Mouse (Mus musculus): Measurements from ENCODE around the gene Cfap61. TPM values are rescaled to one million over a fixed set of nuclear protein-coding genes. Genes with fewer than 3 reads are reported as not detected.

The Cfap61 gene
- total RNA-seq, 2 experiments from 2014 or later = 3.5 to 3.6 TPM

DNA sequence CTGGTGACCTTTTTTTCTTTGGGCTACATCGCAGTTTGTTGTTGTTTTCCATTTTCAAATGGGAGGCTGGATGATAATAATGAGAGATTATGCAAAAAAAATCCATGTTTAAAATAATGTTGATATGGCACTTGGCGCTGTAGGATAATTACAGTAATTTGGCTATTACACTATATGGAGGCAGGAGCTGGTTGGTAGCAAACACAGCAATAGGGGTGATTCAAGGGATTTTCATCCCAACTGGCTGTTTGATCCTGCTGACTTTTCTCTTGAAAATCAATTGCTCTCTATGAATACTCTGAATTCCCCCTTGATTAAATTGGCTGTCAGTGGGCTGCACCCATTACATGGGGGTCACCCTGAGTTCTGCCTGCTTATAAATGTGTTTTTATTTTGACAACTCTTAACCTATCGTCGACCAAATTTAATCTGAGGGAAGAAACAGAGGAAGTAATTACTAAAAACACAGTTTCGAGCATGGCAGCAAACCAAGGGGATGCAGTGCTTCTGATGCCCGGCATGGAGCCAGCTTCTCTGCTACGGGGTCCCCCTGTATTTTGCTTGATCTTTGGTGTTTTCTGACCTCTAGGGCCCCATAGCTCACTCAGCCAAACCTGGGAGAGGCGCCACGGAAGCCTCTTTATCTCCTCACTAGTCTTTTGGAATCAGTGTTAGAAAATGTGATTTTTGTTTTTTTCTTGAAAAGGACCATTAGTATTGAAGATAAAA lies 47.9 kb downstream of the Cfap61 start:
- intact Hi-C loops (cut with DNase I) = no loop called here
- Histone ChIP-seq H3K4me3 (no peak overlapping the region), H3K27ac (no peak overlapping the region)
- TF ChIP-seq CTCF (IDR thresholded peaks at IDR 0.05) = no peak
- DNase-seq (ENCODE audit: extremely low spot score in 1 of 2, low spot score in 2 of 2) = no peak

DNA sequence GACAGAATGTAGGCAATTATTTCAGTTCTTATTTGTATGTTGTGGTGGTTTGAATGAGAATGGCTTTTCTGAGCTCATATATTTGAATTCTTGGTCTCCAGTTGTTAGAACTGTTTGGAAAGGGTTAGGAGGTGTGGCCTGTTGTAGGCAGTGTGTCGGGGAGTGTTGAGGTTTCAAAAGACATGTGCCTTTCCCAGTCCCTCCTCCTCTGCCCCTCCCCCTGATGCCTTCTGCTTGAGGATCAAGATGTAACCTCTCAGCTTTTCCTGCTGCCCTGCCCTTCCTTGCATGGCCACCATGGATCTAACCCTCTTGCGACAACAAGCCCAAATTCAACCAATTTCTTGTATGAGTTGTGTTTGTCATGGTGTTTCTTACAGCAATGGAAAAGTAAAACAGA lies 53.2 kb downstream of the Cfap61 start:
- no peak overlapping the region for H3K27ac ChIP-seq
- DNase-seq (ENCODE audit: extremely low spot score in 1 of 2, low spot score in 2 of 2) = no peak
- no peak overlapping the region for H3K4me3 ChIP-seq
- intact Hi-C loops (cut with DNase I) = no loop called here
- TF ChIP-seq CTCF (IDR thresholded peaks at IDR 0.05) = no peak

DNA sequence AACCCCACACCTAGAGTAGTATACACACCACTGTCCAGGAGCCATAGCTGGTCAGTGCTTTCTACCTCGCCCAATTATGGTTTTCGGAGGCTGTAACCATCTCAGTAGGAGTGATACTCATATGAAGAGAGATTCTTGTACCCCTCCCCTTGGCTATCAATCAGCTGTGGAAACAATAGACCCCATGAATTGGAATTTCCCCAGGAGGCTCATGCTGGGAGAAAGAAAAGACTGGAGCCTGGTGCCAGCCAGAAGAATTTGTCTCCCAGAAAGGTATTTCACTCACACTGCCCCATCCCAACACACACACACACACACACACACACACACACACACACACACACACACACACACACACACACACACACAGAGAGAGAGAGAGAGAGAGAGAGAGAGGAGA lies 55.9 kb downstream of the Cfap61 start:
- no peak for DNase-seq (ENCODE audit: extremely low spot score in 1 of 2, low spot score in 2 of 2)
- no peak overlapping the region for H3K4me3 ChIP-seq
- TF ChIP-seq CTCF (IDR thresholded peaks at IDR 0.05) = no peak
- intact Hi-C loops (cut with DNase I) = no loop called here
- no peak overlapping the region for H3K27ac ChIP-seq

DNA sequence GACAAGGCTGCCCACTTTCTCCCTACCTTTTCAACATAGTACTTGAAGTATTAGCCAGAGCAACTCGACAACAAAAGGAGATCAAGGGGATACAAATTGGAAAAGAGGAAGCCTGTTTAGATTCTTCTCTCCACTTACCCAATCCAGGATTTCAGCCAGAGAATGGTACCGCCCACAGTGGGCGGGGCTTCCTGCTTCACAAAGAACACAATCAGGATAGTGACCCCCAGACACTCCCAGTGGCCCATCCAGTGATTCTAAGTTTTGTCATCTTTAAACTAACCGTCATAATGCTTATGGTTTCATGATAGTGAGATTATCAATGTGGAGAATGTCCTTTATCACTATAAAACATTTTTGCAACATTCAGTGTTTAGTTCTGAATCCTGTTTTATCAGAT lies 61.9 kb downstream of the Cfap61 start:
- intact Hi-C loops (cut with DNase I) = no loop called here
- no peak overlapping the region for H3K27ac ChIP-seq
- no peak for TF ChIP-seq CTCF (IDR thresholded peaks at IDR 0.05)
- no peak overlapping the region for H3K4me3 ChIP-seq
- no peak for DNase-seq (ENCODE audit: extremely low spot score in 1 of 2, low spot score in 2 of 2)

DNA sequence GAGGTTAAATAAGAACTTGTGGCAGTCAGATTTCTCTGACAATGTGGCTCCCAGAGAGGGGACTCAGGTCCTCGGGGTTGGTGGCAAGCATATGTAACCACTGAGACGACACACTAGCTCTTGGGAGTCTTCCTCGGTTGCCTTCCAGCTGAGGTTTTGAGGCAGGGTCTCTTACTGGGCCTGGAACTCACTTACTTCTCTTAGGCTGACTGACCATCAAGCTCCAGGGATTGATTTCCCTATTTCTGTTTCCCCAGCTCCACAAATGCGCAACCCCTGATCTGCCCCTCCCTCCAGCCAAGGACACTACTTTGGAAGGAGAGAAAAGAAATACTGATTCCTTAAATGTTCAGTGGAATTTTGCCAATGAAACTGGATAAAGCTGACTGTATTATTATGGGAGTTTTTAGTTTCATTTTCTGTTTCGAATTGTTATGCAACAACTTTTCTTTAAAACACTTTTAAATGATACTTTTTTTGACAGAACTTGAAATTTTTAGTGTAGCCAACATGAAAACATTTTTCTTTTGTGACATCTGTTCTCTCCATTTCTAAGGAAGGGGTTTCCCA lies 63.5 kb downstream of the Cfap61 start:
- Histone ChIP-seq H3K27ac (no peak overlapping the region), H3K4me3 (no peak overlapping the region)
- intact Hi-C loops (cut with DNase I) = no loop called here
- TF ChIP-seq CTCF (IDR thresholded peaks at IDR 0.05) = no peak
- no peak for DNase-seq (ENCODE audit: extremely low spot score in 1 of 2, low spot score in 2 of 2)

DNA sequence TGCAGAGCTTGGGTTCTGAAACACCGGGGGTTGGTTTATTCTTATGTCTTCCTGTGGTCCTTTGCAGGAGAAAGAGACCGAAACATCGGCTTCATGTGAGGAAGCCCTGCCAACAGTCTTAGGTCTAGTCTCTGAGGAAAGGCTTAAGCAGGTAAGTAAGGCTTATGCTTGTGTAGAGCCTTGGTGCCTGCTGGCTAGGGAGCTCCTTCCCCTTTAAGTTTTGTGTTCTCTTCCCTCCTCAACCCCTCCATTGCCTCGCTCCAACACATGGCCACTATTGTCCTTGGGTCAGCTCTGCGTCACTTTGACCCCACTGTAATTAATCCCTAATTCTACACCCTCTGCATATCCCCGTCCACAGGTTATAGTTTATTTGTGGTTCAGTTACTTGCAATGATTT lies 74.2 kb downstream of the Cfap61 start:
- no peak overlapping the region for H3K27ac ChIP-seq
- DNase-seq (ENCODE audit: extremely low spot score in 1 of 2, low spot score in 2 of 2) = no peak

DNA sequence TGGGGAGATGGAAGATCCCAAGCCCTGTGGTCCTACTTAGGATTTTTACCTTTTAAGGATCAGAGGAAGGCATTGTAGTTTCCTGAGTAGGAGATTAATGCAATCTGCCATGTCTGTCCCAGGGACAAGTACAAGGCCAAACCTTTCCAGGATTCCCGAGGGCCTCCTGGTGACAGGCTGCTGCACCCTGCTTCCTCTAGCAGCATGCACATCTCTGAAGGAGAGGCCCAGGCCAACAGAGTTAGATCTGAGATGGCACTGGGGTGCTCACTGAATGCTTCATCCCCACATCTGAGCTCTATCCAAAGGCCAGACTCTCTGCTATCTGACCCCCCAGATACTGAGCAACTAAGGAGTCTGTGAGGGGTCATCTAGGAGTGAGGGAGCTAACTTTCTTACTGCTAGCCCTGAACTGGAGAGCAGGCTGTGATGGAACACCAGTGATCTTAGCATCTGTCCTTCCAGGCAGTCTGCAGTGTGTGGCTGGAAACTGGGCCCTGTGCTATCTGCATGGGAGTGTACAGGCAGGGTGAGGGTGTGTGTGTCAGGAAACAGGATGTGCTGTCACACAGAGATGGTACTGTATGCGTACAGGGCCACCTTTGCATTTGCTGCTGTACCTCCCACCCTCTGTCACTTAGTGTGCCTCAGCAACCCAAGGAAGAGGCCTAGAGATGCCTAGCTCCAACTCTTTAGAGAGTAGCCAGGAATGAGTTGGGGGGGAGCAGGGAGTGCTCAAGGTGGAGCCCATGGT lies 75.2 kb downstream of the Cfap61 start:
- intact Hi-C loops (cut with DNase I) = no loop called here
- Histone ChIP-seq H3K4me3 (no peak overlapping the region), H3K27ac (no peak overlapping the region)
- no peak for TF ChIP-seq CTCF (IDR thresholded peaks at IDR 0.05)
- no peak for DNase-seq (ENCODE audit: extremely low spot score in 1 of 2, low spot score in 2 of 2)

More for the DNA sequence above, 74.2 kb downstream of the Cfap61 start:
- intact Hi-C loops (cut with DNase I) = no loop called here
- H3K4me3 ChIP-seq = no peak overlapping the region
- no peak for TF ChIP-seq CTCF (IDR thresholded peaks at IDR 0.05)

DNA sequence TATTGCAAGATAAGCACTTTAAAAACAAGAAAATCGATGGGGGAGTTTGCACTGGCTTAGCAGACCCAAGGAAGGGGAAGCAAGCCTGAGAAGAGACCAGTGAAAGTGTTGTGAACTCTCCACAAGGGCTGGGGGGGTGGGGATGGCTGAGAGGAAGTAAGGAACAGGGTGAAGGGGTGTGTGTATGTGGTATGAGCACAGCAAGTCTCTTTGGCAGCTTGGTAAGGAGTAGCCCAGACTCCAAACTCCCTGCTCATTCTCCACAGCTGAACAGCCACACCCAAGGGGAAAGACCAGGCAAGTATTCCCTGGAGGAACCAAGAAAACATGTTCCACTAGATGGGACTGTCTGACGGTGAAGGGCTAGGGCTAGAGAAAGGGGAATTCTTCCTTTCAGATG lies 76.2 kb downstream of the Cfap61 start:
- DNase-seq (ENCODE audit: extremely low spot score in 1 of 2, low spot score in 2 of 2) = no peak
- no peak for TF ChIP-seq CTCF (IDR thresholded peaks at IDR 0.05)
- Histone ChIP-seq H3K27ac (no peak overlapping the region), H3K4me3 (no peak overlapping the region)
- intact Hi-C loops (cut with DNase I) = no loop called here

DNA sequence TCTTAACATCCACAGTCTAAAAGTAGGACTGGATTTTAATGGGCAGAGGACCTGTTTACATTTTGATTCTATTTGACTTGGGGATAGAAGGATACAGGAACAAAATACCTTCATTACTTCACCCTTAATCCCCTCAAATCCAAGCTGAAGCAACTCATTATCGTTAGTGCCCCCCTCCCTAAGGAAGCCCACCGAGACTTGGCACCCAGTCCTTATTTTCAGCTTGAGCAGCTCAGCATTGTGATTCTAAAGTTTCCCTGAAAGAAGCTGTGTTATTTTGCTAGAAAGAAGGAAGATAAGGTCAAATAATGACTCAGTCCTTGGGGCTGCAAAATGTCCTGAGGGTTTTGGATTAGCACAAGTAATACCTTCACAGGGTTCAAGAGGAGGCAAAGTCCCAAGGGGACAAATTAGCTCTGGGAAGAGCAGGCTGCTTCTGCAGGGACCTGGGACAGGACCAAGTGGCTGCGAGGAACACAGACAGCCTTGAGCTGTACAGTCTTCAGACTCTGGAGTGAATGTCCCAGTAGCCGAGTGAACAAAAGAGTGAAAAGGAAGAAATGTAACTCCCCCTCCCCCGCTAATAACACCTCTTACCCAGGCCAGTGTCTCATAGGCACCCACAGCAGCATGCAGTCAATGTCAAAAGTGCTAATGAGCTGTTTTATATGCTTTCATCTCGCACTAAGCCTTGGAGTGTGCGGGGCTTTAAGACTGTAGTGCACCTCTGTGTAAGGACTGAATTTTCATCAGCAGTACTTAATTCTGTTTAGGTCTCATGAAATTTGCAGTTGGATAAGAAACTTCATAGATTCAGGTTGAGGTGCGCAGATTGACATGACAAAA lies 81.0 kb downstream of the Cfap61 start:
- Histone ChIP-seq H3K27ac (no peak overlapping the region), H3K4me3 (no peak overlapping the region)
- DNase-seq (ENCODE audit: extremely low spot score in 1 of 2, low spot score in 2 of 2) = no peak
- intact Hi-C loops (cut with DNase I) = no loop called here
- no peak for TF ChIP-seq CTCF (IDR thresholded peaks at IDR 0.05)

DNA sequence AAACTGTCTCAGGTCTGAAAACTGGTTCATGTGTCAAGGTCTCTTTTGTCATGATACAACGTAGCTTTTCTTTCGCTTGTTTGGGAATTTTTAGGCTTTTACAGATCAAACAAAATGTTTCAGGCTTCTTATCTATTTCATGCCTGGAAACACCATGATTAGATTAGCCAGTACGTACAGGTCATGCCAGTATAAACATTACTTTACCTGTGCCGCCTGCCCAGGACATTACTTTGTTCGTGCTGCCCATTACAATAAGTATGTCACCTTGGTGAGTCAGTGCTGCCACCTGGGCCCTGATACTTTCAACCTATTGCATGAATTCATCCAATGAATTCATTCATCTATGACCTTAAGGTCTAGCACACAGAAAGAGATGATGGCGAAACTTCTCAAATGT lies 88.3 kb downstream of the Cfap61 start:
- TF ChIP-seq CTCF (IDR thresholded peaks at IDR 0.05) = no peak
- Histone ChIP-seq H3K4me3 (no peak overlapping the region), H3K27ac (no peak overlapping the region)
- no peak for DNase-seq (ENCODE audit: extremely low spot score in 1 of 2, low spot score in 2 of 2)
- intact Hi-C loops (cut with DNase I) = no loop called here

DNA sequence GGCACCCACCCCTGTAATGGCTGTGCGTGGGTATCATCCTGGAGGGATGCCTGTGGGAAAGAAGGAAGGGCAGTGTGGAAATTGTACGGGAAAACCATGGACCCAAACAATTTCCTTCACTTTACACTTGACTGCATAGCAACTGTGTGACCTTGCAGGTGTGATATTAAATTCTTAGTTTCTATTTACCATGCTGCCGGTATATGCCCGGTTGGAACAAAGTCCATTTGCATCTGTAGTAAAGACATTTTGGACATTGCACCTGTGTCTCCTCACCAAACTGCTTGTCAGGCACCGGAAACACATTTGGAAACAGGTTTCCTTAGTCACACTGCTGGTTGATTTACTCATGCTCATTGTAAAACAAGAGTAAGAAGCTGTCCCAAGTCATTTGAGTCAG lies 109.1 kb downstream of the Cfap61 start:
- no peak overlapping the region for H3K4me3 ChIP-seq
- TF ChIP-seq CTCF (IDR thresholded peaks at IDR 0.05) = no peak
- H3K27ac ChIP-seq = no peak overlapping the region
- no peak for DNase-seq (ENCODE audit: extremely low spot score in 1 of 2, low spot score in 2 of 2)
- intact Hi-C loops (cut with DNase I) = no loop called here
